Mouse (Mus musculus): ENCODE measurements at regions not wholly inside any gene's neighbourhood (a gene's known extent, or its start where the extent isn't known, plus 50 kb on each side); places are given as distances from the start of the nearest gene placed in this dataset.
"Not testable (repeated sequence)": the region's sequence is repeated elsewhere in the genome, so short reads cannot be mapped to it uniquely, and the experiment has no call there.

DNA sequence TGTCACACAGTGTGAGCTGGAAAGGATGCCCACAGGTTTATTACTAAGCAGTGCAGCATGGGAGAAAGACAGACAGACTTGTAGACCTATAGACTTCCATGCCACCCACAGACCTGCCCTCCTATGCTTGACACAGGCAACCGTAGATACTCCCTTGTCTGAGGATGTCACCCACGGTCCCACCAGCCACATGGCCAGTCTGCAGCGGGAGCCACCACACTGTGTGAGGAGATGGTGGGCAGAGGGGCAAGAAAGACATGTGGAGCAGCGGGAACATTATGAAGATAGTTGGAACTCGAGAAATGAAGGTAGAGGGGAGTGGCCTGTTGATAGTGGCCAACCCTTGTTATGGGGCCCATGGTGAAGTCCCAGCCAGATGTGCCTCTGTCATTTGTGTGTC is 244.0 kb upstream of the Tusc1 start:
- in situ Hi-C loops (cut with MboI, MseI), result loop anchor here in 1 of 2 experiments (10.0 kb wide), 1 partner anchor 675 kb away; no protein-coding TSS in a partner anchor

DNA sequence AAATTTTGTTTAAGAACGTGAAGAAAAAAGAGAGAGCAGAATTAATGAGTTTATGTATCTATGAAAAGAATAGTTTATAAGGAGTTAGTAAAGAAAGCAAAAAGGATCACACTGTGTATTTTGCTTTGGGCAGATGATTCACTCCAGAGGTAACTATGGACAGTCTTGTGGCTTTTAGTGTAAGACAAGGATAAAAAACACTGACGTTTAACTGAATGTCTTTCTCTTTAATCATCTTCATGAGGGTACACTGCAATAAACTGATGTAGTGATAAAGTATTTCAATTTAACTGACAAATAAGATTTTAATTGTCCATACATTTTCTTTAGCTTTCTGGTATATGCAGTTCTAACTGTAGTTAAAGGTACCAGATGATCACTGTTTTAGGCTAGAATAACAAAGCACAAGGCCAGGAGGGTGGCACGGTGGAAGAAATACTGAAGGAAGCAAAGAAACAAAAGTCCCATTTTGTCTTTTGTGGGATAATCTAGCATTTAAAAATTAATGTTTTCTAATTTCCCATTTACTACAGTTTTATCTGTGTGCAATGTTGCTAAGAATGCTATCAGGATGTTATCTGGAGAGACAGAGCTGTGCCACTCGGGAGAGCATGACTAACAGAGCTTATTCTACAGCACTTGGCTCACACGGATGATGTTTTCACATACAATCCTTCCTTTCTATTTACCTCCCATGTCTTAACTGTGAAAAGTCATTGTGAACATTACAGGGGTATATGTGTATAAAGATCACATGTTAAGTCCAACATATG is 232.4 kb upstream of the Tusc1 start:
- in situ Hi-C loops (cut with MboI, MseI), result no loop called here

DNA sequence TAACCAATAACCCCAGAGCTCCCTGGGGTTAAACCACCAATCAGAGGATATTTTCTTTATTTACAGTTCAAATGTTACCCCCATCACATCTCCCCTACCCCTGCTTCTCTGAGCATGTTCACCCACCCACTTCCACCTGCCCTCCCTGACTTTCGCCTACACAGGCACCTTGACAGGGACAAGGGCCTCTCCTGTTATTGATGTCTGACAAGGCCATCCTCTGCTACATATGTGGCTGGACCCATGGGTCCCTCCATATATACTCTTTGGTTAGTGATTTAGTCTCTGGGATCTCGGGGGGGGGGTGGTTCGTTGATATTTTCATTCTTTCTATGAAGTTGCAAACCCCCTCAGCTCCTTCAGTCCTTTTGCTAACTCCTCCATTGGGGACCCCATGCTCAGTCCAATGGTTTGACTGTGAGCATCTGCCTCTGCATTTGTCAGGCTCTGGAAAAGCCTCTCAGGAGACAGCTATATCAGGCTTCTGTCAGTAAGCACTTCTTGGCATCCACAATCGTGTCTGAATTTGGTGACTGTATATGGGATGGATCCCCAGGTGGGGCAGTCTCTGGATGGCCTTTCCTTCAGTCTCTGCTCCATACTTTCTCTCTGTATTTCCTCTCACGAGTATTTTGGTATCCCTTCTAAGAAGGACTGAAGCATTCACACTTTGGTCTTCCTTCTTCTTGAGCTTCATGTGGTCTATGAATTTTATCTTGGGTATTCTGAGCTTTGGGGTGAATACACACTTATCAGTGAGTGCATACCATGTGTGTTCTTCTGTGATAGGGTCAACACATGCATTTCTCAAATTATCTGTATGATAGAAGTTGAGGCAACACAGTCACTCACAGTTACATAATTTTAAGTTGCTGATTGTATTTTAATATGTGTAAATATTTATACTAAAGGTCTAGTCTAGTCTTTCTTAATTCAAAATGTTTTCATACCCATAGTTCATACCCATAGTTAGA is 220.8 kb upstream of the Tusc1 start:
- in situ Hi-C loops (cut with MboI, MseI), result no loop called here

DNA sequence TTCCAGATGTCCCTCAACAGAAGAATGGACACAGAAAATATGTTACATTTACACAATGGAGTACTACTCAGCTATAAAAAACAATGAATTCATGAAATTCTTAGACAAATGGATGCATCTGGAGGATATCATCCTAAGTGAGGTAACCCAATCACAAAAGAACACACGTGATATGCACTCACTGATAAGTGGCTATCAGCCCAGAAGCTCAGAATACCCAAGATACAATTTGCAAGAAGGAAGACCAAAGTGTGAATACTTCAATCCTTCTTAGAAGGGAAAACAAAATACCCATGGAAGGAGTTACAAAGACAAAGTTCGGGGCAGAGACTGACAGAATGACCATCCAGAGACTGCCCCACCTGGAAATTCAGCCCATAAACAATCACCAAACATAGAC is 219.9 kb upstream of the Tusc1 start:
- in situ Hi-C loops (cut with MboI, MseI), result not testable (repeated sequence)

DNA sequence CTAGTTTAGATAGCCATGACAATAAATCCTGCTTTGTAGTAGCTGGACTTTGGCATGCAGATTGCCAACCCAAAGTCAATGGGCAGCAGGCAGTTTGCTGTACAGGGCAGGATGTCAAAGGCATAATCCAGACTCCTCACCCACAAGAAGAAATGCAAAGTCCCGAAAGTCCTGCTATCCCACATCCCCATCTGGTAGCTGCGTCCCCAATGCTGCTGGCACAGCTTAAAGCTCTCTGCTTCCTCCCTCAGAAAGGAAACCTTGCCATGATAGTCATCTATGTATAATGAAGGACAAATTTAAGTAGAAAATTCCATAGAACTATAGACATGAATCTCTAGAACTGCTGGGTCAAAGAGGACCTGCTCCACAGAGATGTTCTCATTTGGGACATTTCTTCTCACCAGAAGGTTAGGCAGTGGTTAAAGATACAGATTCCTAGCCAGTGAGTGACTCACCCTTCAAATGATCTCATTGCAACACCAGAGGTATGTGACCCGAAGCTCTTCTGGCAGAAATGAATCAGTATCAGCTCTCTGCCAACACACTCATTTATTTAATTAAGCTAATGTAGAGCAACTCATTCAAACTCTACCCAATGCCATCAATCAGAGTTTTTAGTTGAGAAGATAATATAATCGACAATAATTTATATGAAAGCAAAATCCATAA is 217.3 kb upstream of the Tusc1 start:
- in situ Hi-C loops (cut with MboI, MseI), result no loop called here

DNA sequence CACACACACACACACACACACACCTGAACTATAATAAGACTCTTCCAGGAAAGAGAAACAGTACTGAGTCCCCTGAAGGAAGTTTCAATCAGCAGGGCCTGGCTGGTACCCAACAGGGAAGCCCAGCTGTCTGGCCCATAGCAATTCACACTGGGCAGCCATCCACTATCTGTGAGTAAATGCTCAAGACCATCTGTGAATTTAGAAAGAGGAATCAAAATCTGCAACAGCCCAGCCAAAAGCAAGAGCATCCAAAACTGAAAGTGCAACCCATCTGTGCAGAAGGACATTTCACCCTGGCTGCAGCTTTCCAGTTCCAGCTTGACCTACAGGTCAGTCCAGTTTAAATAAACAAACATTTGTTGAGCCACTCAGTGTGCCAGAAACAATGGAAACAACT is 215.8 kb upstream of the Tusc1 start:
- in situ Hi-C loops (cut with MboI, MseI), result no loop called here

DNA sequence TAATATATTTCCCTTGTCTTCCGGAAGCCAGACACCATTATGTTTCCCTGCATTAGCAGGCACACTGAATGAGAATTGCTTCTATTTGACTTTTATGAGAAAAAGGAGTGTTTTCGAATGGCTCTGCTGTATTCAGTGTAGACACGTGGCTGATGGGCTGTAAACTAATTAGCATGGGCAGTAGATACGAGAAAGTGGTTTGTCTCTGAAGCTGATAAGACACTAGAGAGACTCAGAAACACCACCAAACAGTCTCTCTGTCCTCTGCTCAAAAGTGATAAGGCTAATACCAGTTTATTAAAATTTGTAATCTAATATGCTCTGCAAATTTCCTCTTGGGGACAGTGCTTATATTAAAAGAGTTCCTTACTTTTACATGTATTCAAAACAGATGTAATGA is 205.3 kb upstream of the Tusc1 start:
- in situ Hi-C loops (cut with MboI, MseI), result no loop called here

DNA sequence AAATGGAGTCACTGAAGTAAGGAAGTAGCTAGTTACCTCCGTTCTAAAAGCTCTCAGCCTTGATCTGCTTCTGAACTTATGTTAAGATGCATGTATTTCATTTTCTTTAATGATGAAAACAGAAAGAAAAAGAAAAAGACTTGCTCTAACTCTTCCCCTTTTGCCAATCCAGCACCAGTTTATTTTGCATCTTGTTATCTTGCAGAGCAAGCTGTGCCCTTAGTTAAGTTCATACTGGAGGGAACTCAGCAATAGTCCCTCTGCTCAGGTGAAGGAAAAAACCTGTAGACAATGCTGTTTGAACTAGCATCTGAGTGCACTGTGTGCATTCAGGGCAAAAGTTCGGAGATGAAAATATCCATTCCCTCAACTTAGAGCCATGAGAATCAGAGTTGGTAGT is 192.1 kb upstream of the Tusc1 start:
- in situ Hi-C loops (cut with MboI, MseI), result no loop called here

DNA sequence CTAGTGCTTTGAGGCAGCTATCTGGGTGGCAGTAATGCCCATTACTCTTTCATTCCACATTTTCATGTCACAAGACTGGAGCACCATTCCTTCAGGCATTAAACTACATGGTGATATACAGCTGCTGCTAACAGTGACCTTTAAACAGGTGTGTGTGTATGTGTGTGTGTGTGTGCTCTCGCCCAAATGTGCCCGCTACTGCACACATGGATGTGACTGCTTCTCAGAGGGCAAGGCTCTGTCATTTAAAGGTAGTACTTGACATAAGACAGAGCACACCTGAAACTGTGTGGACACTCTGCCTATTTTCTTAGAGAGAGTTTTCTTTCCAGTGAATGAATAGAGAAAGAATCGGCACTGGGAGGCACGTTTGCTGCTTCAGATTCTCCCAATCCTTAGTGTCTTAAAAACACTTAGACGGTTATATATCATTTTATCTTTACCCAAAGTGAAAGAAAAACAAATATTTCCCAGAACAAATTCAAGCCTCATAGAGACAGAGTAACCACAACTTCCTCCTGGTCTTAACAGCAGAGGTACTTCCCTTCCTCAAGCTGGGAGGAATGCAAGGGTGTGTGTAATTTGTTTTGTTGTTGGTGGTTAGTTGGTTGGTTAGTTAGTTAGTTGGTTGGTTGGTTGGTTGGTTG is 185.3 kb upstream of the Tusc1 start:
- in situ Hi-C loops (cut with MboI, MseI), result no loop called here

DNA sequence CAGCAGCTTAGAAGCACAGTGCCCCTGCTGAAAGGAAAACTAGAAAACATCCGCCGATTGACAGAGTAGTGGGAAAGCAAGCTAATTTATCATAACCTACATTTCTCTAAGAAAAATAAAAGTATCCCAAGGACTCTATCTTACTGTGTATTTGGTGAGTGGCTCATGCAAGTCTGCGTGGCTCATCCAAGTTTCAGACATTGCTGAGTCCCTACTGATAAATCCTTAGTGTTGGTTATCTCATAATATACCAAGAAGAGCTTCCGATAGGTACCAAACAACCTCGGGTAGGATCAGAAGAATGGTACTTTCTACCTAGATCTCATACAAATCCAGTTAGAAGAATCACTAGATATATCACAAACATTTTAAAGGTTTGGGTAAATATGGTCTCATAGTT is 183.6 kb upstream of the Tusc1 start:
- in situ Hi-C loops (cut with MboI, MseI), result no loop called here

DNA sequence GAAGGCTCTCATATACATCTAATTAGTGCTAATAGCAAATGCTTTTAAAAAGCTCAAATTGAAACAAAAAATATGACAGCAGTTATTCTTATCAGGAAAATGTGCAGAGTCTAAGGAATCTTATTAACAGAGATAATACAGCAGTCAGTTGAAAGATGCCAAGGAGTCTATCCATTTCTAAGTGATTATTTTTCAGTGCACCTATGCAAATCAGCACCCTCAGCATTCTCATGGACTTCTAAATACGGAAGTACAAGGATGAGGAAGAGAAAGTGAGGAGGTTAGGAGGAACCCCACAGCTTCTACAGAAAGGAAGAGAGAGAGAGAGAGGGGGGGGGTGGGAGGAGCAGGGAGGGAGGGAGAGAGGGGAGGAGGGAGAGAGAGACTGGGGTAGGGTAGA is 175.5 kb upstream of the Tusc1 start:
- in situ Hi-C loops (cut with MboI, MseI), result no loop called here

DNA sequence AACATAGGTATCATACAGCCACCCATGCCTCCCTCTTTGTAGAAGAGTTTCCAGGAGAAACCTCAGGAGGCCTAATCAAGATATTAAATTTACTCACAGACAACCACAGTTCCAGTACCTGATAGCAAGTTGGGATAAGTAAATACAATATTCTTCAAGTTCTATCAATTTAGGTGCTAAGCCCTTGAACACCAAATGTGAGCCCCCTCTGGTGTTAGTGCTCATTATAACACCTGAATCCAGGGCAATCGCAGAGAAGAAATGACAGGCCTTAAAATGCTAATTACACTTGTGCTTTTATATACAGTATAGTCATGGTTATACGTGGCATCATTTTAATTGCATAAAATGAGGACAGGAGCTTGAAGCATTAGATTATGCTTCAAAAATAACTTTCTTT is 161.6 kb upstream of the Tusc1 start:
- in situ Hi-C loops (cut with MboI, MseI), result no loop called here

DNA sequence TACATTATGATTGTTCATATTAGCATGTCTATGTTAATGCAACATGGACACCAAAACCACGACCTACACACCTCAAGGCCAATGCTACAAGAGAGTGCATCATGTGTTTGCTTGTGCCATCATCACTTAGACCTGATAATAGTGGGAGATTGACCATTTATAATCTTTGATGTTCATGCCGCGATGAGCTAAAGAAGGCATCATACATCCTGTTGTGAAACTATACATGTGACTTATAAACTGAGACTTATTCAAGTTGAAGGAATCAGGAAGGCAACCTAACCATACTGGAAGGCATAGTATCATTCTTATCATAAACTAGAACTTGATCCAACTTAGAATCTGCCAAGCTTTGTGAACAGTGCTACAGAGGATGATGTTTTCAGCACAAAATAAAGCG is 159.0 kb upstream of the Tusc1 start:
- in situ Hi-C loops (cut with MboI, MseI), result no loop called here

DNA sequence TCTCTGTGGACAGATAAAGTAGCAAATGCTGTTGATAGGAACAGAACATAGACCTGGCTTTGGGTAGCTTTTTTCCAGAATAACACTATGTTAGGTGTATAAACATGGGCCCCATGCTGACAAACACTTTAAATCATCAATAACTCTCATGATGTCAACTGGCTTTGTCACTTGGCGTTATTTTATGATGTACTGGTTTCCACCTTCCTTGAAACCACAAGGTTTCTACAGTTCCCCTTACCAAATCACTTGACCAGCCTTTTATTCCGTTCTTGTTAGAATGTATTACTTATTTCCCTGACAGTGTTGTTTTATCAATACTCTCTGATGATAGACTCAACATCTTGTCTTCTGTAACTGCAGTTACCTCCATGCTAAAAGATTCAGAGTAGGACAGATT is 158.6 kb upstream of the Tusc1 start:
- in situ Hi-C loops (cut with MboI, MseI), result no loop called here

DNA sequence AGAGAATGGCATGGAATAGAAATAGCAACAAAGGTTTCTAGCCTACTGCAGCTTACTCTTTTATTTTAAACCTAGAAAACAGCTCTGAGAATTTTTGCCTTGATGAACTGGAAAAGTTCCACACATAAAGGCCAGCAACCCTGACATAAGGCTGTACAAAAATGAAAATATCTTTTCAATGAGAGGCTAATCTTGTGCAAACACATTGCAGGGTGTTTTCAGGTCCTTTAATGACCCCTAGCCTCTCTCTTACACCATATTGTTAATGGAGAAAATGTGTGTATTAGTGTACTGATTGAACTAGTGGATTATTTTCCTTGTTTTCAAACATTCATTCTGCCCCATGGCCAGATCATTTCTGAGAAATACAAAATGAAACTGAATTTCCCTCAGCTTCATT is 158.0 kb upstream of the Tusc1 start:
- in situ Hi-C loops (cut with MboI, MseI), result no loop called here

DNA sequence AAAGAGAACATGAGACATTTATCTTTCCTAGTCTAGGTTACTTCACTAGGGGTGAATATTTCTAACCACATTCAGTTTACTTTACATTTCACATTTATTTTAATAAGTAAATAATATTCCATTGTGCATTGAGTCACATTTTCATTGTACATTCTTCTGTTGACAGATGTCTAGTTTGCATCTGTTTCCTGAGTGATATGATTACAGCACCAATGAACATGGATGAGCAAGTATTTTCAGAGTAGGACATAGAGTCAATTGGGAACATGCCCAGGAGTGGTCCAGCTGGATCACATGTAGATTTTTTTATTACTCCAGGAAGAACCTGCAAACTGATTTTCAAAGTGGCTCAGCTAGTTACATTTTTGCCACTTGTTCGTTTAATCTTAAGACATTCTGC is 153.3 kb upstream of the Tusc1 start:
- in situ Hi-C loops (cut with MboI, MseI), result no loop called here

DNA sequence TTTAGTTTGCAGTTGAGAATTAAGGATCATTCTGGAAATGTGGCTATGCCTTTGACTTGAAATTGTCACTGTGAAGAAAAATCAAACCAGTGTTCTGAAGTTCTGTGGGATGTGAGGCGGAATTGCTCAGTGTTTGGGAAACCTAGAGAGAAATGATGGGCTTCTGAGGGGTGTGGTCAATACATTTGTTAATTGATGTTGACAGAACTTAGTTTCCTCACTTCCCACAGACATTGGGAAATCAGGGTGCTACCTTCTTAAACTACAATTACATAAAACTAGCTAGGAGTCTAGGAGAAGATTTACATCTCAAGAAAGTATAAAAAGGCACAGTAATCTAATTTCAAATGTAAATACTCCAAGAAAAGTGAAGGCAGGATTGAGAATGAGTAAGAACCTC is 151.1 kb upstream of the Tusc1 start:
- in situ Hi-C loops (cut with MboI, MseI), result no loop called here

DNA sequence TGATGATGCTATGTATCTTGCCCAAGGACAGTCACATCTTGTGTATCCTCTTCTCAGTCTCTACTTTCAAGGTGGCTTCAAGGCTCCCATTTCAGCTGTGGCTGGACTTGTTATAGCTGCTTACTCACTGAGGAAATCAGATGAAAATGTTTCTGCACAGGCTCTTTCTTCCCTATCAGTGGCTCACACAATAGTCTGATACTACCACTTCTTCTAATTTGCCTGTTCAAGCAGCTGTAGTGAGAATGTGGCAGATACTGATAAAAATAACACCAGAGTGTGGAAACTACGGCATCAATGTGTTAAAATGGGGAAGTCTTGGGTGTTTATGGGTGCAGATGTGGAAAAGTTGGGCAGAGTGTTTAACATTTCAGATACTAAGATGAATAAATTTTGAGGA is 145.9 kb upstream of the Tusc1 start:
- in situ Hi-C loops (cut with MboI, MseI), result no loop called here

DNA sequence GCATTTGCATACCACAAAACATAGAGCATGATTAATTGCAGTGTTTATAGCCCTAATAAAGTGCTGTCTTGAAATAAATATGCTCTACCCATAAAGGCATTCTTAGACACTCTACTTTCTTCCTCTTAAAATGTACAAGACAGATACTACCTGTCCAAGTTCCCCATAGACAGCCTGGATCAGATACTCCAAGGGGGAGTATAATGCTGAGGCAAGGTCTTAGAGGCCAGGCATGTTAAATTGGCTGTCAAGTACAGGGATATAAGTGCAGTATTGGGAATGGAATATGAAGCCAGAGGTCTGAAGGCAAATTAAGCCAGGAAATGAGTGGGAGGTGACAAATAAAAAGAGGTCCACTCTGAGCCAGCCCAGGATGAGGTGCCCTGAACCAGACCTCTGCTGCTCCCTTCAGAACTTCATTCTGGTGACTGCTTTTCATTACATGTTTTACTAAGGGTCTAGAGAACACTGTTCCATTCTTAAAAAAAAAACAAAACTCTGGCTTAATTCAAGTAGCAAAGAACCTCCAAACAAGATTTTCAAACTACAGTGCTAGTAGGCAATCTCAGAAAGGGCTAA is 142.0 kb upstream of the Tusc1 start:
- in situ Hi-C loops (cut with MboI, MseI), result no loop called here

DNA sequence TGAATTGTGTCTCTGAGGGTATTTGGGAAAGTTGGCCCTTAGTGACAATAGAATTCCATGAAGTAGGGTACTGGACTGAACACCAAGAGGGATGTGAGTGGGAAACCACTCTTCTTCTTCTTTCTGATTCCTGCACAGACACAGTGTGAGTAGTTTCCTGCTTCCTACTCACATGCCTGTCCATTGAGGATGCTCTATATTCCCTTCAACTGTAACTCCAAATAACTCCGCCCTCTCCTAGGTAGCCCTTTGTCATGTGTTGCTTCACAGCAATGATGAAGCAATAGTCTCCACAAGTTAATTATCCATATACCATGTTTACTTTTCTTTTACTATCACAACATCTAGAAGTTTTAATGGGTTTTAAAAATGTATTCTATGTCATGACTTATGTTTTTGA is 132.7 kb upstream of the Tusc1 start:
- in situ Hi-C loops (cut with MboI, MseI), result no loop called here

DNA sequence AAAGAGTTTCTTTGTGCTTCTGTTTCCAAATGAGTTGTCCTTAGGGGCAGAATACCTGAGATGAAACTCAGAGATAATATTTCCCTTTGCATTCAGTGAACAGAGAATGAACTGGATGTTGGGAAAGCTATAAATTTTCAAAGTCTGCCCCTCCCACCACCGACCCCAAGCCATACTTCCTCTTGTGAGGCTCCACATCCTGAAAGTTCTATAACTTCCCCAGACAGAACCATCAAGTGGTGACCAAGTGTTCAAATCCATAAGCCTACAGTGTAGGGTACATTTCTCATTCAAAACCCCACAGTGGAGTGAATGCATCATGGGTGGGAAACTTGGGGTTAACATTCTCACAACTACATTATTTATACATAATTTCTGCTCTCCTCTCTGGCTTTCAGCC is 132.1 kb upstream of the Tusc1 start:
- in situ Hi-C loops (cut with MboI, MseI), result no loop called here

Measured in T-helper 17 cell (primary cell).